Mouse (Mus musculus): ENCODE data around the gene Vmn2r37. TPM values are rescaled to one million over a fixed set of nuclear protein-coding genes. Genes with fewer than 3 reads are reported as not detected.
"Not testable (repeated sequence)": the region's sequence is repeated elsewhere in the genome, so short reads cannot be mapped to it uniquely, and the experiment has no call there.

Vmn2r37 gene
- not detected in 2 replicates for polyA plus RNA-seq (2012)

- not testable (repeated sequence) for TF ChIP-seq GATA1 (IDR thresholded peaks at IDR 0.05; ENCODE audit: low read length)
Observed at GRCm38 (mm10) chr7:9223553-9223952, at the start of gene Vmn2r37. TSS of gene Vmn2r37 (minus strand) at chr7:9223653.

Other genes starting within 250 kb of the Vmn2r37 start
- gene Vmn2r39, start 192.9 kb downstream of the Vmn2r37 start, polyA plus RNA-seq (2012) = not detected in 2 replicates
- not detected in 2 replicates for gene Vmn2r38, start 125.8 kb downstream of the Vmn2r37 start, polyA plus RNA-seq (2012)